Mouse (Mus musculus) neural tube, embryonic 10.5 days (tissue): ENCODE measurements at regions not wholly inside any gene's neighbourhood (a gene's known extent, or its start where the extent isn't known, plus 50 kb on each side); places are given as distances from the start of the nearest gene placed in this dataset.

Source experiments
- DNase-seq: peaks from one replicate; pipeline ENCODE4 v3.0.0-alpha.2; 2017; ENCODE audit warnings: low spot score; ENCODE audit errors: extremely low spot score

- DNase-seq: no peak
Measured at GRCm38 (mm10) chr10:111819755-111820451, 152.6 kb upstream of the Krr1 start.

GRCm38 (mm10) chr10:111824820-111825219 lies 147.6 kb upstream of the Krr1 start:
- DNase-seq: no peak

- no peak for DNase-seq
Measured at GRCm38 (mm10) chr10:111826033-111826754, 146.3 kb upstream of the Krr1 start.

- DNase-seq: no peak
Measured at GRCm38 (mm10) chr10:111827246-111827645, 145.2 kb upstream of the Krr1 start.

- no peak for DNase-seq
Measured at GRCm38 (mm10) chr10:111827930-111828329, 144.5 kb upstream of the Krr1 start.

- DNase-seq: no peak
Measured at GRCm38 (mm10) chr10:111828610-111829009, 143.9 kb upstream of the Krr1 start.

- DNase-seq: no peak
Measured at GRCm38 (mm10) chr10:111829291-111829690, 143.2 kb upstream of the Krr1 start.

- no peak for DNase-seq
Measured at GRCm38 (mm10) chr10:111831105-111831504, 141.4 kb upstream of the Krr1 start.

- no peak for DNase-seq
Measured at GRCm38 (mm10) chr10:111833611-111834010, 138.9 kb upstream of the Krr1 start.

GRCm38 (mm10) chr10:111834280-111834679 lies 138.2 kb upstream of the Krr1 start:
- DNase-seq: no peak

- DNase-seq: no peak
Measured at GRCm38 (mm10) chr10:111834925-111835823, 137.3 kb upstream of the Krr1 start.

- DNase-seq: no peak
Measured at GRCm38 (mm10) chr10:111836191-111836590, 136.3 kb upstream of the Krr1 start.

- no peak for DNase-seq
Measured at GRCm38 (mm10) chr10:111836802-111837201, 135.7 kb upstream of the Krr1 start.

- no peak for DNase-seq
Measured at GRCm38 (mm10) chr10:111842321-111842775, 130.1 kb upstream of the Krr1 start.

GRCm38 (mm10) chr10:111842896-111843295 lies 129.6 kb upstream of the Krr1 start:
- DNase-seq: no peak

- no peak for DNase-seq
Measured at GRCm38 (mm10) chr10:111843301-111843700, 129.2 kb upstream of the Krr1 start.

- DNase-seq: no peak
Measured at GRCm38 (mm10) chr10:111844144-111844543, 128.3 kb upstream of the Krr1 start.

GRCm38 (mm10) chr10:111845946-111846345 lies 126.5 kb upstream of the Krr1 start:
- no peak for DNase-seq

GRCm38 (mm10) chr10:111854254-111854653 lies 118.2 kb upstream of the Krr1 start:
- DNase-seq: no peak

- no peak for DNase-seq
Measured at GRCm38 (mm10) chr10:111855496-111855895, 117.0 kb upstream of the Krr1 start.

GRCm38 (mm10) chr10:111858403-111858802 lies 114.1 kb upstream of the Krr1 start:
- DNase-seq: no peak
